Mouse (Mus musculus) kidney, adult 9 months (tissue): ENCODE measurements around the gene Olfr1293-ps.

Experiments
- DNase-seq: peaks from one replicate; pipeline ENCODE4 v3.0.0; 2022

Olfr1293-ps gene

DNA sequence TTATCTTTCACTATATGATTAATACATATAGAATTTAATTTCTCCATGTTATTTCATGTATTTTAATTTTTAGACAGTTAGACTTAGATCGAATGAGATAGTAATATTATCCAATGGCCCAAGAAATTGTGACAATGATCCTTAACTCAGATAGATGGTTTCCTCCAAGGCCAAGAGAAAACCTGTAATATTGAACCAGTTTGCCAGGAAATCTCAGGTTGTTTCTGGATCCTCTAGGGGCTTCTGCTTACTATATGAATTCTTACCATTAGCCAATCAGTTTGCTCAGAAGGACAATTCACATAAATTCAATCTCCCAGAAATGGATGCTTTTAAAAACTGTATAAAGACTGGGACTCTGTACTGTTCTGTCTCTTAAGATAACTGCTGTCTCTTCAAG, at the start of gene Olfr1293-ps:
Gene Olfr1293-ps (plus strand): TSS at position 301 of the 400 bp plus-strand sequence.
- DNase-seq = no peak

DNA sequence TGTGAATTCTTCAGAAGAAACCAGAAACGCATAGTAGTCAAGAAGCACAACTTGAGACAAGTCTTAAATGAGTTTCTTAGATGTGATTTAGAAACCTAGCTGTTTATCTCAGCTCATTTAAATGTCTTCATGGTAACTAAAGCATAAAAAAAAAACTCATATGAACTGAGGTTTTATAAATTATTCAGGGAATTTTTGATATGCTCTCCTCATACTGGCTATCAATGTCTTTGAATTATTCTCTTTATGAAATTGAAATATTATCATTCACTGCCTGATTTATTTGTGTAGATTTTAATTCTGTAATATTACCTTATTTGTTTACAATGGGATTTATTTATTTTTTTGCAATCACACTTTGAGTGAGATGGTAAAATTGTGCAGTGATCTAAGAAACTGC, 44.5 kb upstream of the Olfr1293-ps start, which contains the start of gene Olfr1289:
Gene Olfr1289 (plus strand): TSS at position 301 of the 400 bp plus-strand sequence.
- DNase-seq = no peak

DNA sequence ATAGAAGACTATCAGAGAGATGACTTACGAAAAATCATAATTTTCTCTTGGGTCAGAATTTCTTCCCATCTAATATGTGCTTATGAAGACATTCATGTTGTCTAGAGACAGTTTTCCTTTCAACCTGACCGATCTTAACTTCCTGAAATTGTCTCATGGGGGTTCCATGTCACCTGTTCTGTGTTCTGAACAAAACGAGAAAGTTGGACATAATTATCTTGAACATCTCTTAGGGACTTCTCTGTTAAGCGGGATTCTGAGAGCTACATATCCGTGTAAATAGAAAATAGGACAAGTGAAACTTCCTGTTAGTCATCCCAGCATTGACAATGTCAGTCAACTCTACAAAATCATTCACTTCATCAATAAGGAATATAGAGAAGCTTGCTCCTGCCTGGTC, 31.3 kb upstream of the Olfr1293-ps start, which contains the start of gene Olfr1290:
Gene Olfr1290 (minus strand): TSS at position 101 of the 400 bp plus-strand sequence.
- no peak for DNase-seq

DNA sequence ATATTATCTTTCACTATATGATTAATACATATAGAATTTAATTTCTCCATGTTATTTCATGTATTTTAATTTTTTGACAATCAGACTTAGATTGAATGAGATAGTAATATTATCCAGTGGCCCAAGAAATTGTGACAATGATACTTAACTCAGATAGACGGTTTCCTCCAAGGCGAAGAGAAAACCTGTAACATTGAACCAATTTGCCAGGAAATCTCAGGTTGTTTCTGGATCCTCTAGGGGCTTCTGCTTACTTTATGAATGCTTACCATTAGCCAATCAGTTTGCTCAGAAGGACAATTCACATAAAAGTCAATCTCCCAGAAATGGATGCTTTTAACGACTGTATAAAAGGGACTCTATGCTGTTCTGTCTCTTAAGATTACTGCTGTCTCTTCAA, 28.1 kb upstream of the Olfr1293-ps start, which contains the start of gene Olfr1291-ps1:
Gene Olfr1291-ps1 (plus strand): TSS at position 301 of the 400 bp plus-strand sequence.
- DNase-seq = no peak

DNA sequence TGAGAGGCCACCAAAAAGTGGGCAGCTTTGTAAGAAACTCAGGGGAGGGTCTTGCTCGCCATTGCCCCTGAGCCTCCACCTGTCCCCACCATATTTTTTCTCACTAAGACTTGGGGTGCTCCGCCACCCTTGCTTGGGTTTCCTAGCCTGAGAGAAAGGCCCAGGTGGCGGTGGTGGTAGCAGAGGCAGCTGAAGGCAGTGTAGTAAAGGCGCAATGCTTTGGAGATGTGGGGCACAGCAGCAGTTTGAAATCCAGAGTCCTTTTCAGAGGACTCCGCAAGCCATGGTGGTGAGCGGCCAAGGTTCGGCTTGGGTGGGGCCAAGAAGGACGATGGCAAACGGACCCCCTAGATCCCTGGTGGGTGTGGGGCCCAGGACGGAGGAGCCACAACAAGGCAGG, 7.6 kb upstream of the Olfr1293-ps start:
- DNase-seq = no peak

DNA sequence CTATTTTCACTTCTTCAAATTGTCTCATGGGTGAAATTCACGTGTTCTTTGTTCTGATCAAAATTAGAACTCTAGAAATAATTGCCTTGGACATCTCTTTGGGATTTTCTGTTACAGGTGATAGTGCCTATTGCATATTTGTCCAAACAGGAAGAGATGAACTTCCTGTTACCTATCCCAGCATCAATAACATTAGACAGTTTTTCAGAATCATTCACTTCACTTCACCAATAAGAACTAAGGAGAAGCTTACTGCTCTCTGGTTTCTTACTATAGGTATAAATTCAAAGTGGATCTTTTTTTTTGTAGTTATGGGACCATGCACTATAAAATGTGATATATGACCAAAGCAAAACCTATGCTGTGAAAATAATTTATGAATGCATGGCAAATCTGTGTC, 15.2 kb downstream of the Olfr1293-ps start, which contains the start of gene Olfr1294:
Gene Olfr1294 (minus strand): TSS at position 101 of the 400 bp plus-strand sequence.
- DNase-seq = no peak

DNA sequence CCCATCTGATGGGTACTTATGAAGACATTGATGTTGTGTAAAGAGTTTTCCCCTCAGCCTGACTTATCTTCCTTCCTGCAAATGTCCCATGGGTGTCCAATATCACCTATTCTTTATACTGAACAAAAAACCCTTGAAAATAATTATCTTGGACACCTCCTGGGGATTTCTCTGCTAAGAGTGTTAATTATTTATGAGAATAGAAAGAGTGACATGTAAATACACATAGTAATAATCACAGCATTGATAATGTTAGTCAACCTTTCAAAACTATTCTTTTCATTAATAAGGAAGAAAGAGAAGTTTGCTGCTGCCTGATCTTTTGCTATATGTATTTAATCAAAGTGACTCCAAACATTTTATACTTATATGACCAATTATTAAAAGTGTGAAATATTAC, 44.6 kb downstream of the Olfr1293-ps start, which contains the start of gene Olfr1295:
Gene Olfr1295 (minus strand): TSS at position 101 of the 400 bp plus-strand sequence.
- DNase-seq = no peak
